Mouse (Mus musculus): ENCODE measurements around the gene Micall1. TPM values are rescaled to one million over a fixed set of nuclear protein-coding genes. Genes with fewer than 3 reads are reported as not detected.

Micall1 gene
- polyA plus RNA-seq, 1 experiment, result 63.5 TPM

DNA sequence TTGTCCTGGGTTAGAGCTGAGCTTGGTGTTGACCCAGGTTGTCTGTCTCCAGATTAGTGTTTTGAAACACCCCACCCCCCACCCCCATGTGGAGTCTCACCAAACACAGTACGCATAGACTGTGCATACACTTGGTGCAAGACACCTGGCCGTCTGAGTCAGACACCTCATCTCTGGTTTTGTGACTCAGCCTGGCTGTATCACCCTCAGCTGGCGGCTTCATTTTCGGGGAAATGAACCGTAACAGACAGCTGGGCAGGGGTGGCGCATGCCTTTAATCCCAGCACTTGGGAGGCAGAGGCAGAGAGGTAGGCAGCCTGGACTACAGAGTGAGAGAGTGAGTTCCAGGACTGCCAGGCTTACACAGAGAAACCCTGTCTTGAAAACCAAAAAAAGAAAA is 68.2 kb downstream of the Micall1 start:
- no peak for DNase-seq (ENCODE audit: low spot score)

DNA sequence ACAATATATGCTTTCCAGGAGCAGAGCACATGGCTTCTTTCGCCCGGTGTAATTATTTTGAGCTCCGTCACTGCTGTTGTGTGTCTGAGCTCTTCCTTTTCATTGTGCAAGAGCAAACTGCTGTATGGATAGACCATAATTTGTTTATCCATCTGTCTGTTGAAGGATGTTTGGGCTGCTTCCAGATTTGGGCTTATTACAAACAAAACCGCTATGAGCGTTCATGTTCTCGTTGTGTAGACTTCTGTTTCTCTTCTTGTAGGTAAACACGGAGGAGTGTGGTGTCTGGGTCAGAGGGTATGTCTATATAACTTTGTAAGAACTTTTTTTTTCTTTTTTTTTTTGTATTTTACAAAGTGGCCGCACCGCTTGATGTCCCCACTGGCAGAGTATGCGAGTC is 76.5 kb downstream of the Micall1 start:
- no peak for DNase-seq (ENCODE audit: low spot score)

Other genes with a start within 250 kb of the Micall1 start
- gene Gga1, start 231.7 kb upstream of the Micall1 start, polyA plus RNA-seq (2012; rRNA removed), result 53.5 and 56.7 TPM in 2 replicates
- gene Gm49510, start 209.2 kb upstream of the Micall1 start, polyA plus RNA-seq (2012; rRNA removed), result 0.04 and 0.06 TPM in 2 replicates
- 34.6 and 35.1 TPM in 2 replicates for gene Sh3bp1, start 209.1 kb upstream of the Micall1 start, polyA plus RNA-seq (2012; rRNA removed)
- 2.4 and 3.8 TPM in 2 replicates for gene Pdxp, start 195.0 kb upstream of the Micall1 start, polyA plus RNA-seq (2012; rRNA removed)
- 979 and 1,151 TPM in 2 replicates for gene Lgals1, start 182.2 kb upstream of the Micall1 start, polyA plus RNA-seq (2012; rRNA removed)
- 26.5 and 30.7 TPM in 2 replicates for gene Nol12, start 174.0 kb upstream of the Micall1 start, polyA plus RNA-seq (2012; rRNA removed)
- gene Triobp, start 161.2 kb upstream of the Micall1 start, polyA plus RNA-seq (2012; rRNA removed), result 47.1 and 57.9 TPM in 2 replicates
- 103 and 117 TPM in 2 replicates for gene H1f0, start 80.4 kb upstream of the Micall1 start, polyA plus RNA-seq (2012; rRNA removed)
- gene Galr3, start 67.0 kb upstream of the Micall1 start, polyA plus RNA-seq (2012; rRNA removed), result 0.14 and 0.19 TPM in 2 replicates
- gene Ankrd54, start 46.0 kb upstream of the Micall1 start, polyA plus RNA-seq (2012; rRNA removed), result 24.5 and 26.0 TPM in 2 replicates
- gene Eif3l, start 33.7 kb upstream of the Micall1 start, polyA plus RNA-seq (2012; rRNA removed), result 125 and 145 TPM in 2 replicates
- gene Polr2f, start 32.1 kb downstream of the Micall1 start, polyA plus RNA-seq (2012; rRNA removed), result 145 and 194 TPM in 2 replicates
- 3.7 and 4.0 TPM in 2 replicates for gene 1700088E04Rik, start 32.4 kb downstream of the Micall1 start, polyA plus RNA-seq (2012; rRNA removed)
- gene Sox10, start 56.3 kb downstream of the Micall1 start, polyA plus RNA-seq (2012; rRNA removed), result 11.0 and 11.8 TPM in 2 replicates
- gene Pick1, start 120.3 kb downstream of the Micall1 start, polyA plus RNA-seq (2012; rRNA removed), result 33.3 and 41.7 TPM in 2 replicates
- 0.96 and 1.1 TPM in 2 replicates for gene Gm49486, start 120.5 kb downstream of the Micall1 start, polyA plus RNA-seq (2012; rRNA removed)
- 0.04 and 0.21 TPM in 2 replicates for gene Slc16a8, start 145.9 kb downstream of the Micall1 start, polyA plus RNA-seq (2012; rRNA removed)
- 4.5 and 4.8 TPM in 2 replicates for gene Baiap2l2, start 176.6 kb downstream of the Micall1 start, polyA plus RNA-seq (2012; rRNA removed)
- 20.5 and 20.6 TPM in 2 replicates for gene Pla2g6, start 219.5 kb downstream of the Micall1 start, polyA plus RNA-seq (2012; rRNA removed)
- 11.0 and 13.0 TPM in 2 replicates for gene Maff, start 237.7 kb downstream of the Micall1 start, polyA plus RNA-seq (2012; rRNA removed)

All from urinary bladder, adult 2 months (tissue).